Mouse (Mus musculus) neutrophil, adult 83 days (primary cell): ENCODE results near the gene Olfr1390. TPM values are rescaled to one million over a fixed set of nuclear protein-coding genes. Genes with fewer than 3 reads are reported as not detected.

ENCODE experiments used
- total RNA-seq, 2 experiments: library from RNA; stranded (reverse); gene quantifications; one replicate each; pipeline ENCODE4 v1.2.4; 2023

Gene Olfr1390
- total RNA-seq: not detected

DNA sequence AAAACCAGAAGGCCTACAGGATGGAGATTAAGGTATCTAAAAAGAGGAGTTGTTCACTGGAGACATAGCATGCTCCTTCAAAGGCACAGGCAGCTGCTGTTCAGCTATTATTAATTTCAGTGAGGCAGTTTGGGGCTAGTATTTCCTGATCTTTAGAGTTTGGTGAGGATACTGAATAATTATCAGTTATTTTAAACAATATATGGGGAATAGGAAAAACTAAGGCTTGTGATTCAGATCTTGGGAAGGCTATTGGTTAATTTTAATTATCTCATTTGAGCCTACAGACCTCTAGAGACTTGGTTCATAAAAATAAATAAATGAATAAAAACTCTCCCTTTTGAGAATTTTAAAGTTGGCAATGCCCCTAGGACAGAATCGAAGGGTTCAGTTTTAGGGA lies at the start of gene Olfr1390:
TSS of gene Olfr1390 (plus strand) at position 301 of the 400 bp plus-strand sequence.

GRCm38 (mm10) chr11:49304441-49304840 lies 30.5 kb upstream of the Olfr1390 start, which contains the start of gene Olfr10:
Gene Olfr10, plus strand, starts transcription at chr11:49304741.

GRCm38 (mm10) chr11:49322442-49322841 lies 12.5 kb upstream of the Olfr1390 start, which contains the start of gene Olfr1391:
Gene Olfr1391, plus strand, starts transcription at chr11:49322742.

Other genes with a start within 250 kb of the Olfr1390 start
- gene Olfr1396, start 220.3 kb upstream of the Olfr1390 start, total RNA-seq: not detected
- not detected for gene Olfr1395, start 192.9 kb upstream of the Olfr1390 start, total RNA-seq
- gene Olfr1394, start 180.8 kb upstream of the Olfr1390 start, total RNA-seq: not detected
- gene Btnl9, start 148.0 kb upstream of the Olfr1390 start, total RNA-seq: 1 to 10 TPM; 2.1 to 2.4 TPM
- 10 to 100 TPM; 44.4 to 46.3 TPM for gene Zfp62, start 131.9 kb upstream of the Olfr1390 start, total RNA-seq
- 10 to 100 TPM; 69.3 to 81.5 TPM for gene Mgat1, start 91.0 kb upstream of the Olfr1390 start, total RNA-seq
- gene Olfr1393, start 56.9 kb upstream of the Olfr1390 start, total RNA-seq: under 1 TPM in 1 of 2 experiments, not detected in 1; 0.73 TPM
- gene Olfr1392, start 49.9 kb upstream of the Olfr1390 start, total RNA-seq: not detected
- not detected for gene Olfr10, start 30.4 kb upstream of the Olfr1390 start, total RNA-seq
- not detected for gene Olfr1391, start 12.4 kb upstream of the Olfr1390 start, total RNA-seq
- not detected for gene Olfr1389, start 87.9 kb downstream of the Olfr1390 start, total RNA-seq
- gene Olfr1388, start 101.4 kb downstream of the Olfr1390 start, total RNA-seq: under 1 TPM; 0.26 to 0.28 TPM
- gene Olfr1387, start 120.2 kb downstream of the Olfr1390 start, total RNA-seq: not detected
- not detected for gene Olfr1386, start 129.9 kb downstream of the Olfr1390 start, total RNA-seq
- not detected for gene Olfr1385, start 153.9 kb downstream of the Olfr1390 start, total RNA-seq
- gene Olfr1384, start 171.5 kb downstream of the Olfr1390 start, total RNA-seq: not detected
- not detected for gene Olfr1383, start 184.5 kb downstream of the Olfr1390 start, total RNA-seq
- gene Olfr1382, start 193.1 kb downstream of the Olfr1390 start, total RNA-seq: not detected
- gene Olfr1381, start 208.3 kb downstream of the Olfr1390 start, total RNA-seq: not detected
- gene Olfr1380, start 221.7 kb downstream of the Olfr1390 start, total RNA-seq: not detected